Mouse (Mus musculus) left cerebral cortex, postnatal 25 days (tissue): ENCODE results near the gene Tcf15. TPM values are rescaled to one million over a fixed set of nuclear protein-coding genes. Genes with fewer than 3 reads are reported as not detected.

Experiments
- DNase-seq, 2 experiments: peaks; one replicate each; pipeline ENCODE4 v3.0.0; 2022; ENCODE audit warnings: low spot score in 2 of 2, mixed read lengths in 1 of 2
- intact Hi-C: fragments of 180-260 bp; cut with DNase I; formaldehyde crosslinking; loops from one replicate; pipeline ENCODE4 v1.15.1; 2025
- total RNA-seq, 2 experiments: library from RNA; stranded (reverse); gene quantifications; 2 replicates each; pipeline ENCODE4 v1.2.3; 2021

The Tcf15 gene
- total RNA-seq = 1 to 10 TPM in 1 of 2 experiments, under 1 TPM in 1; 0.76 to 1.1 TPM

- intact Hi-C loops = no loop called here
- no peak for DNase-seq
Observed at GRCm38 (mm10) chr2:152143279-152144157, at the start of gene Tcf15. Gene Tcf15, plus strand, starts transcription at chr2:152143561.

DNA sequence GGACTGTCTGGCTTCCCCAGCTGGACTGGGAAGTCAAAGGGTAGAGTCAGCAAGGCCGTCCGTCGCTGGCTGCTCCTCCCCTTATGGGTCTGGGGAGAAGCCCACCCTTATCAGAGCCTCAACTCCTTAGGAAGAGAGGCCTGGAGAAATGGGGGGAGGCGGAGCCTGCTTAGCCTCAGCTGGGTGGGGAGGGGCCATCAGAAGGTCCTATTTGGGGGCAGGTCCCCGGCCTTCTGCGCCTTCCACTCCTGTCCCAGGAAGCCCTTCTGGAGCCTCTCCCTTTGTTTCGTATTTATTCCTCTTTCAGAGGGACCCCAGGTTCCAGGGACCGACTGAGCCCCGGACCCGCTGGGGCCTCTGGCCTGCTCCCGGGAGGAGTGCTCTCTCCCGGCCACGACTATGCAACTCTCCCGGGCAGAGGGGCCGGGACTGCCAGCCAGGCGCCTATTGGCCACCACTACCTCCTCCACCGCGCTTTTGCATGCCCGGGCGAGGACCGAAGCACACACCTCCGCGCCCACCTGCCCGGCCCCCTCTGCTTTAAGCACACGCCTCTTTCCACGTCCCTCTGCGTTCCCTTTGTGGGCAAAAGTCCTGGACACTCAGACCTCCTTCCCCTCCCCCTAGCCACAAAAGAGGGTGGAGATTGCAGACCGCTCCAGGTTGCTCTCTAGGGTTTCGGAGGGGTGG, 48.4 kb upstream of the Tcf15 start:
- no peak for DNase-seq
- intact Hi-C loops = no loop called here

- intact Hi-C loops = no loop called here
- DNase-seq = no peak
Observed at GRCm38 (mm10) chr2:152096922-152097321, 46.4 kb upstream of the Tcf15 start.

DNA sequence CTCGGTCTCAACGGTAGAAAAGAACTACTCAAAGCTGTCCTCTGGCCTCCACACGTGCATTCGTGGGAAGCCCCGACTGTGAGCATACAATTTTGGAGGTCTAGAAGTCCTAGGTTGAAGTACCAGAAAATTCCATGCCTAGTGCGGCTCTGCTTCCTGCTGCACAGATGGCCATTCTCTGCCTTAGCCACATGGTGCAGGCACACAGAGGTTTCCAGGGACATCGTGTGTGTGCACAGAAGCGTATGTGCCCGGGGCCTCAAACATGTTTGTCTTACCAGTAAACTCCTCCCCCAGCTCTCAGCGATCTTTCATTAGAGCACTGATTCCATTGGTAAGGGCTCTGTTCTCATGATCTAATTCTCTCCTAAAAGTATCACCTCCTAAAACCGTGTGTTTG, 45.4 kb upstream of the Tcf15 start:
- DNase-seq = no peak
- intact Hi-C loops = no loop called here

GRCm38 (mm10) chr2:152099538-152099937, 43.8 kb upstream of the Tcf15 start:
- intact Hi-C loops = no loop called here
- DNase-seq = no peak

GRCm38 (mm10) chr2:152101761-152102160, 41.6 kb upstream of the Tcf15 start:
- intact Hi-C loops = no loop called here

GRCm38 (mm10) chr2:152102369-152102768, 41.0 kb upstream of the Tcf15 start:
- intact Hi-C loops = no loop called here
- DNase-seq = peak in 1 of 2 experiments; percentile 56

More at GRCm38 (mm10) chr2:152101761-152102160, 41.6 kb upstream of the Tcf15 start:
- peak; percentile 60 to 75 for DNase-seq

- no peak for DNase-seq
- intact Hi-C loops = no loop called here
Observed at GRCm38 (mm10) chr2:152104711-152105317, 38.5 kb upstream of the Tcf15 start.

- intact Hi-C loops = no loop called here
- peak; percentile 88 to 91 for DNase-seq
Observed at GRCm38 (mm10) chr2:152105318-152106224, 37.8 kb upstream of the Tcf15 start, which contains the start of gene Srxn1. Gene Srxn1, plus strand, starts transcription at chr2:152105516.

GRCm38 (mm10) chr2:152106225-152106595, 37.2 kb upstream of the Tcf15 start:
- DNase-seq = no peak
- intact Hi-C loops = no loop called here

GRCm38 (mm10) chr2:152106597-152106996, 36.8 kb upstream of the Tcf15 start:
- no peak for DNase-seq
- intact Hi-C loops = no loop called here

DNA sequence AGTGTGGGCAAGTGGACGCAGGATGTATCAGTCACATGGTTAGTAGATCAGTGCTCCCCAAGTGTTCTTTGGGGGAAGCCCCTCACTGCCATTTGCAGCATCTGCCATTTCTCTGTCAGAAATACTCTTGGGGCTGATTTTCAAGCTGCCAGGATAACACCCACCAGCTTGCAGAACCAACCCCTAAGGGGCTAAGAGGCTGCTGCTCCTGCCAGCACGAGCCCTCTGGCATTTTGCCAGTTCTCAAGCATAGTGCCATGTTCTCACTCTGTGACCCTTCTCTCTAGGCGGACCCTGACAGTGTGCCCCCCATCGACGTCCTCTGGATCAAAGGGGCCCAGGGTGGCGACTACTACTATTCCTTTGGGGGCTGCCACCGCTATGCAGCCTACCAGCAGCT, 34.7 kb upstream of the Tcf15 start:
- intact Hi-C loops = no loop called here
- no peak for DNase-seq

DNA sequence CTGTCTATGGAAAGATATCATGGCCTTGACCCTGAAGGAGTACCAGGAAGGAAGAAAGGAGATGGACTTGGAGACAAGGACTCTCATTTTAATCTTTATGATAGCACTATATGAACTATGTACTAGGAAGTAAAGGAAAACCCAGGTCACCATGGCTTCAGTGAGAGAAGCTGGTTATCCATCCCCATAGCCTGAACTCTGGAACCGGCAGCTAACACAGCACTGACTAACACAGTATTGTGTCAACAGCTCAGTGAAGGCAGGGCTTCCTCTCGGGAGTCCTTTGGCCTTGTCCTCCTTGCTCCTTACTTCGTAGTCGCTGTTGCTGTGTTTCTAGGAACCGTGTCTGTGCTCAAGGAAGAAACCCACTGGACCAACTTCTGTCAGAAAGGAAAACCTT, 34.0 kb upstream of the Tcf15 start:
- intact Hi-C loops = no loop called here
- DNase-seq = no peak

DNA sequence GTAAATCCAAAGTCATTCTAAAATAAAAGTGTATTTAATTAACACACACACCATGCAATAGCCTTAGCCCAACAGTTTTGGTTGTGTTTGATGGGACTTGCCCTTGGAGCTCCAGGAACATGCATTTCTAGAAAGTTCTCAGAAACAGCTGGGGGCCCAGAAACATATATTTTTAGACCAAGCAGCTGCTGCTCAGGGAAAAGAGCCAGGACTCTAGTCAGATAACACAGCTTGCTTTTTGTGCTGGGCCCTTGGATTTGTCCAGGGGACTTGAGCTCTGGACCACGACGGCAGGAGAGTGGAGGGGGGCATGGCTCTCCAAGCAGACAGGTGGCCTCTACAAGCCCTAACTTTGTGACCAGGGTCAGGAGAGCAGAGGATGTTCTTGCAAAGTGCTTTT, 32.0 kb upstream of the Tcf15 start:
- intact Hi-C loops = loop anchor here (5.0 kb wide), 1 partner anchor 256 kb away; no protein-coding TSS in a partner anchor

DNA sequence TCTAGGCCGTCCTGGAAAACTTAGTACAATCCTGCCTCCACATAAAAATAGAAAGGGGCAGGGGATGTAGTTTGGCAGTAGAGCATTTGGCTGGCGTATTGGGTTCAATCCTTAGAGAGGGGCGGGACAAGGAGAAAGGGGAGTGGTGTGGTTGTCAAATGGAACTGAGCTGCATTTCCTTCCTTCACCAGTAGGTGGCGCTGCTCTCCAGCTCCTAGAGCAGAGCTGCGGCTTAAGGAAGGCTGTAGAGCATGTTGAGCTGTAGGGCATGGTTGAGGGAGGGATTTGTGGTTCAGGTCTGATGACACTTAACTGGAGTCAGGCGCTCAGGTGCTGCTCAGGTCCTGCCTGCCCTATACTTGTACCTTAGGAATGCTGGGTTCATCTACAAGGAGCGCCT, 31.4 kb upstream of the Tcf15 start:
- intact Hi-C loops = loop anchor here (1.0 to 5.0 kb wide), 2 partner anchors 85 to 255 kb away; no protein-coding TSS in a partner anchor
- peak; percentile 91 to 96 for DNase-seq

More for the DNA sequence above, 32.0 kb upstream of the Tcf15 start:
- peak in 1 of 2 experiments; percentile 52 for DNase-seq

- no peak for DNase-seq
- intact Hi-C loops = loop anchor here (1.0 to 5.0 kb wide), 2 partner anchors 85 to 255 kb away; no protein-coding TSS in a partner anchor
Observed at GRCm38 (mm10) chr2:152112490-152112889, 30.9 kb upstream of the Tcf15 start.

GRCm38 (mm10) chr2:152112970-152113369, 30.4 kb upstream of the Tcf15 start:
- DNase-seq = peak in 1 of 2 experiments; percentile 85

GRCm38 (mm10) chr2:152114057-152114975, 29.0 kb upstream of the Tcf15 start:
- no peak for DNase-seq
- intact Hi-C loops = loop anchor here (5.0 kb wide), 1 partner anchor 253 kb away; no protein-coding TSS in a partner anchor

More at GRCm38 (mm10) chr2:152112970-152113369, 30.4 kb upstream of the Tcf15 start:
- intact Hi-C loops = loop anchor here (1.0 to 5.0 kb wide), 2 partner anchors 84 to 254 kb away; no protein-coding TSS in a partner anchor
